In genomic region chr11:32287493-32287825, GRCm38 (mm10) we compare ENCODE assay signal across 14 mouse cellular contexts. TPM values are rescaled to one million over a fixed set of nuclear protein-coding genes. Genes with fewer than 3 reads are reported as not detected.
DNase-seq lines count a peak whose midpoint lies in the region; ATAC-seq and TF ChIP-seq lines count a peak whose summit lies in the region.
"Had no signal": no experiment of that assay in that cellular context is flagged by ENCODE, and none has a peak within 500 bp of the region (broad histone marks: within the 10 kb centered on the region; RNA-seq: fewer than 3 reads in every experiment).

No protein-coding gene starts in this region.

- no peak overlapping the region for H3K4me3 ChIP-seq in forebrain, embryonic 13.5 days
- no peak overlapping the region; the same call in 1 of the 2 replicates for H3K4me3 ChIP-seq in forebrain, embryonic 16.5 days (replicated peaks; ENCODE audit: low read length)
- peak overlapping the region; percentile 45; the same call in 1 of the 2 replicates for H3K4me3 ChIP-seq in midbrain, embryonic 10.5 days
- no peak overlapping the region for H3K4me3 ChIP-seq in midbrain, embryonic 11.5 days (ENCODE audit: low read depth, low read length)
- peak overlapping the region; percentile 70 for H3K4me3 ChIP-seq in bone marrow, adult 2 months (replicated peaks; ENCODE audit: control insufficient read depth, low read depth, low read length)
- peak overlapping the region; percentile 64 for H3K4me3 ChIP-seq in liver, embryonic 15.5 days (replicated peaks)
- no peak overlapping the region; the same call in 1 of the 2 replicates for H3K4me3 ChIP-seq in left cerebral cortex, adult 2 months

- 67% methylated on average over 9 of the region's 9 CpGs for WGBS in forebrain, embryonic 13.5 days
- WGBS in forebrain, embryonic 16.5 days = 72% methylated on average over 9 of the region's 9 CpGs
- WGBS in midbrain, embryonic 10.5 days = 72% methylated on average over 9 of the region's 9 CpGs
- 69% methylated on average over 9 of the region's 9 CpGs for WGBS in midbrain, embryonic 11.5 days
- 70% methylated on average over 9 of the region's 9 CpGs for WGBS in bone marrow, adult 2 months
- WGBS in liver, embryonic 15.5 days (ENCODE audit: insufficient replicate concordance) = 54% methylated on average over 9 of the region's 9 CpGs

- TF ChIP-seq CTCF in bone marrow, adult 2 months (IDR thresholded peaks at IDR 0.05; ENCODE audit: control insufficient read depth, insufficient read depth, low read length) = no peak
- TF ChIP-seq CTCF in left cerebral cortex, adult 2 months (IDR thresholded peaks at IDR 0.05) = no peak

- no peaks in the 10 kb centered on the region for H3K36me3 ChIP-seq in forebrain, embryonic 13.5 days (ENCODE audit: poor library complexity, severe bottlenecking)
- no peaks in the 10 kb centered on the region for H3K36me3 ChIP-seq in forebrain, embryonic 16.5 days (ENCODE audit: control insufficient read depth, insufficient read depth)
- H3K36me3 ChIP-seq in midbrain, embryonic 10.5 days = no peaks in the 10 kb centered on the region
- H3K36me3 ChIP-seq in midbrain, embryonic 11.5 days (ENCODE audit: control insufficient read depth, insufficient read depth, low read length) = no peaks in the 10 kb centered on the region
- H3K36me3 ChIP-seq in liver, embryonic 15.5 days (replicated peaks) = peaks cover 31% of the 10 kb centered on the region

- no peak for TF ChIP-seq POLR2A in bone marrow, adult 2 months (IDR thresholded peaks at IDR 0.05; ENCODE audit: borderline replicate concordance, control insufficient read depth, low read depth, low read length)

- H3K27me3 ChIP-seq in forebrain, embryonic 13.5 days = peaks cover 6% of the 10 kb centered on the region
- 0 out of 2 replicates have a peak, but pooled peaks cover 2% of the 10 kb centered on the region for H3K27me3 ChIP-seq in forebrain, embryonic 16.5 days (replicated peaks; ENCODE audit: control insufficient read depth, insufficient read depth, low read length)
- H3K27me3 ChIP-seq in midbrain, embryonic 10.5 days (ENCODE audit: low read depth, poor library complexity, severe bottlenecking) = peaks cover 15% of the 10 kb centered on the region
- no peaks in the 10 kb centered on the region for H3K27me3 ChIP-seq in midbrain, embryonic 11.5 days (ENCODE audit: control insufficient read depth, insufficient read depth, low read length)
- no peaks in the 10 kb centered on the region for H3K27me3 ChIP-seq in liver, embryonic 15.5 days

- H3K9me3 ChIP-seq in forebrain, embryonic 13.5 days (replicated peaks) = no peaks in the 10 kb centered on the region
- no peaks in the 10 kb centered on the region for H3K9me3 ChIP-seq in forebrain, embryonic 16.5 days (ENCODE audit: control insufficient read depth, low read length)
- H3K9me3 ChIP-seq in midbrain, embryonic 10.5 days (replicated peaks) = no peaks in the 10 kb centered on the region
- no peaks in the 10 kb centered on the region for H3K9me3 ChIP-seq in midbrain, embryonic 11.5 days (ENCODE audit: control insufficient read depth, low read length)
- no peaks in the 10 kb centered on the region for H3K9me3 ChIP-seq in liver, embryonic 15.5 days (replicated peaks)

- intact Hi-C loops in left cerebral cortex, adult 2 months (cut with DNase I) = no loop called here

- no peak overlapping the region for H3K9ac ChIP-seq in forebrain, embryonic 13.5 days
- no peak overlapping the region for H3K9ac ChIP-seq in forebrain, embryonic 16.5 days (replicated peaks; ENCODE audit: low read depth, low read length)
- no peak overlapping the region for H3K9ac ChIP-seq in midbrain, embryonic 11.5 days (ENCODE audit: low read length)
- H3K9ac ChIP-seq in liver, embryonic 15.5 days = peak overlapping the region; percentile 79

- H3K4me1 ChIP-seq in forebrain, embryonic 13.5 days = no peaks in the 10 kb centered on the region
- 0 out of 2 replicates have a peak, but pooled peaks cover 2% of the 10 kb centered on the region for H3K4me1 ChIP-seq in forebrain, embryonic 16.5 days (replicated peaks; ENCODE audit: control insufficient read depth, insufficient read depth, low read length)
- no peaks in the 10 kb centered on the region for H3K4me1 ChIP-seq in midbrain, embryonic 10.5 days
- no peaks in the 10 kb centered on the region for H3K4me1 ChIP-seq in midbrain, embryonic 11.5 days (ENCODE audit: control insufficient read depth, insufficient read depth, low read length)
- no peaks in the 10 kb centered on the region for H3K4me1 ChIP-seq in bone marrow, adult 2 months (ENCODE audit: control insufficient read depth, insufficient read depth, low read length)
- H3K4me1 ChIP-seq in liver, embryonic 15.5 days (replicated peaks) = peaks cover 46% of the 10 kb centered on the region

- H3K27ac ChIP-seq in forebrain, embryonic 13.5 days = no peak overlapping the region
- no peak overlapping the region for H3K27ac ChIP-seq in forebrain, embryonic 16.5 days (ENCODE audit: low read length)
- H3K27ac ChIP-seq in midbrain, embryonic 10.5 days (replicated peaks) = no peak overlapping the region
- H3K27ac ChIP-seq in midbrain, embryonic 11.5 days (ENCODE audit: low read depth, low read length) = no peak overlapping the region; the same call in 1 of the 2 replicates
- peak overlapping the region; percentile 89 for H3K27ac ChIP-seq in bone marrow, adult 2 months (ENCODE audit: control insufficient read depth, insufficient read depth, low read depth, low read length, poor library complexity)
- H3K27ac ChIP-seq in liver, embryonic 15.5 days (replicated peaks) = peak overlapping the region; percentile 98
- no peak overlapping the region for H3K27ac ChIP-seq in left cerebral cortex, adult 2 months
- H3K27ac ChIP-seq: kidney, postnatal 0 days had no signal

- 0 out of 2 replicates have a peak overlapping the region, but pooled peaks have one; percentile 60 for H3K4me2 ChIP-seq in forebrain, embryonic 13.5 days
- H3K4me2 ChIP-seq in forebrain, embryonic 16.5 days (ENCODE audit: low read length) = no peak overlapping the region
- H3K4me2 ChIP-seq in midbrain, embryonic 11.5 days = no peak overlapping the region
- H3K4me2 ChIP-seq in liver, embryonic 15.5 days = peak overlapping the region; percentile 70

- DNase-seq in midbrain, embryonic 10.5 days (ENCODE audit: low spot score) = no peak
- no peak for DNase-seq in midbrain, embryonic 11.5 days (ENCODE audit: low spot score, missing footprints)
- no peak for DNase-seq in ovary, postnatal 36 days (ENCODE audit: low spot score)
- no peak for DNase-seq in left cerebral cortex, adult 2 months (ENCODE audit: extremely low spot score in 1 of 2, low spot score in 2 of 2)

- no peak for ATAC-seq in forebrain, embryonic 13.5 days
- no peak for ATAC-seq in forebrain, embryonic 16.5 days
- ATAC-seq in midbrain, embryonic 11.5 days (ENCODE audit: low FRiP score) = no peak
- no peak for ATAC-seq in liver, embryonic 15.5 days (ENCODE audit: insufficient read depth)

RNA-seq across cellular contexts. Expression of gene Hbq1b, which starts 0.7 kb away (rescaled TPM):
- polyA plus RNA-seq in forebrain, embryonic 13.5 days (2015; fragmentation: Nextera tagmentation; extraction: Ambion mirVana) = 1.2 and 1.7 TPM in 2 replicates
- 3.3 and 4.1 TPM in 2 replicates for polyA plus RNA-seq in forebrain, embryonic 16.5 days (2015; fragmentation: Nextera tagmentation; extraction: Ambion mirVana)
- 5.8 and 6.6 TPM in 2 replicates for polyA plus RNA-seq in midbrain, embryonic 10.5 days (2016; fragmentation: Nextera tagmentation; extraction: Ambion mirVana)
- 6.9 and 7.2 TPM in 2 replicates for polyA plus RNA-seq in midbrain, embryonic 11.5 days (2014; fragmentation: Nextera tagmentation; extraction: Ambion mirVana)
- polyA plus RNA-seq in bone marrow, adult 2 months (2011; ENCODE audit: insufficient read depth, insufficient read length, low replicate concordance, missing spikeins) = 44.2 and 73.9 TPM in 2 replicates
- polyA plus RNA-seq in liver, embryonic 15.5 days (2015; fragmentation: Nextera tagmentation; extraction: Ambion mirVana) = 139 and 151 TPM in 2 replicates
- not detected for total RNA-seq in left cerebral cortex, adult 2 months (2021)
- total RNA-seq: gastrocnemius, postnatal 25 days; hematopoietic stem cell, adult 5-6 weeks had no signal

RNA-seq across cellular contexts. Expression of gene Hba-a1, which starts 4.1 kb away (rescaled TPM):
- 2,413 and 2,442 TPM in 2 replicates for polyA plus RNA-seq in forebrain, embryonic 13.5 days (2015; fragmentation: Nextera tagmentation; extraction: Ambion mirVana)
- polyA plus RNA-seq in forebrain, embryonic 16.5 days (2015; fragmentation: Nextera tagmentation; extraction: Ambion mirVana) = 2,173 and 2,648 TPM in 2 replicates
- polyA plus RNA-seq in midbrain, embryonic 10.5 days (2016; fragmentation: Nextera tagmentation; extraction: Ambion mirVana) = 2,199 and 2,239 TPM in 2 replicates
- 2,946 and 2,965 TPM in 2 replicates for polyA plus RNA-seq in midbrain, embryonic 11.5 days (2014; fragmentation: Nextera tagmentation; extraction: Ambion mirVana)
- polyA plus RNA-seq in bone marrow, adult 2 months (2011; ENCODE audit: insufficient read depth, insufficient read length, low replicate concordance, missing spikeins) = 17,767 and 55,751 TPM in 2 replicates
- polyA plus RNA-seq in liver, embryonic 15.5 days (2015; fragmentation: Nextera tagmentation; extraction: Ambion mirVana) = 74,460 and 76,487 TPM in 2 replicates
- total RNA-seq in left cerebral cortex, adult 2 months (2021) = 100 to 1,000 TPM; 247 to 343 TPM

RNA-seq across cellular contexts. Expression of gene Hba-a2, which starts 8.8 kb away (rescaled TPM):
- polyA plus RNA-seq in forebrain, embryonic 13.5 days (2015; fragmentation: Nextera tagmentation; extraction: Ambion mirVana) = 5,794 and 5,805 TPM in 2 replicates
- 5,488 and 6,869 TPM in 2 replicates for polyA plus RNA-seq in forebrain, embryonic 16.5 days (2015; fragmentation: Nextera tagmentation; extraction: Ambion mirVana)
- polyA plus RNA-seq in midbrain, embryonic 10.5 days (2016; fragmentation: Nextera tagmentation; extraction: Ambion mirVana) = 3,984 and 4,102 TPM in 2 replicates
- 5,591 and 5,690 TPM in 2 replicates for polyA plus RNA-seq in midbrain, embryonic 11.5 days (2014; fragmentation: Nextera tagmentation; extraction: Ambion mirVana)
- 164,365 and 299,309 TPM in 2 replicates for polyA plus RNA-seq in bone marrow, adult 2 months (2011; ENCODE audit: insufficient read depth, insufficient read length, low replicate concordance, missing spikeins)
- 175,652 and 176,876 TPM in 2 replicates for polyA plus RNA-seq in liver, embryonic 15.5 days (2015; fragmentation: Nextera tagmentation; extraction: Ambion mirVana)
- total RNA-seq in left cerebral cortex, adult 2 months (2021) = 100 to 1,000 TPM; 271 to 300 TPM

RNA-seq across cellular contexts. Expression of gene Hba-x, which starts 11.3 kb away (rescaled TPM):
- 316 and 451 TPM in 2 replicates for polyA plus RNA-seq in forebrain, embryonic 13.5 days (2015; fragmentation: Nextera tagmentation; extraction: Ambion mirVana)
- polyA plus RNA-seq in forebrain, embryonic 16.5 days (2015; fragmentation: Nextera tagmentation; extraction: Ambion mirVana) = 9.4 and 11.3 TPM in 2 replicates
- polyA plus RNA-seq in midbrain, embryonic 10.5 days (2016; fragmentation: Nextera tagmentation; extraction: Ambion mirVana) = 2,848 and 3,100 TPM in 2 replicates
- 3,185 and 3,229 TPM in 2 replicates for polyA plus RNA-seq in midbrain, embryonic 11.5 days (2014; fragmentation: Nextera tagmentation; extraction: Ambion mirVana)
- polyA plus RNA-seq in bone marrow, adult 2 months (2011; ENCODE audit: insufficient read depth, insufficient read length, low replicate concordance, missing spikeins) = 2.6 and 3.5 TPM in 2 replicates
- polyA plus RNA-seq in liver, embryonic 15.5 days (2015; fragmentation: Nextera tagmentation; extraction: Ambion mirVana) = 72.6 and 109 TPM in 2 replicates
- not detected for total RNA-seq in left cerebral cortex, adult 2 months (2021)
- total RNA-seq: gastrocnemius, postnatal 25 days; hematopoietic stem cell, adult 5-6 weeks; layer of hippocampus, postnatal 14 days had no signal
- polyA plus RNA-seq: lung, adult 2 months had no signal

RNA-seq across cellular contexts. Expression of gene Hbq1a, which starts 12.4 kb away (rescaled TPM):
- polyA plus RNA-seq in forebrain, embryonic 13.5 days (2015; fragmentation: Nextera tagmentation; extraction: Ambion mirVana) = 0.65 and 0.86 TPM in 2 replicates
- 1.3 and 1.9 TPM in 2 replicates for polyA plus RNA-seq in forebrain, embryonic 16.5 days (2015; fragmentation: Nextera tagmentation; extraction: Ambion mirVana)
- not detected in 2 replicates for polyA plus RNA-seq in midbrain, embryonic 10.5 days (2016; fragmentation: Nextera tagmentation; extraction: Ambion mirVana)
- 0.30 and 0.77 TPM in 2 replicates for polyA plus RNA-seq in midbrain, embryonic 11.5 days (2014; fragmentation: Nextera tagmentation; extraction: Ambion mirVana)
- 9.2 and 12.0 TPM in 2 replicates for polyA plus RNA-seq in bone marrow, adult 2 months (2011; ENCODE audit: insufficient read depth, insufficient read length, low replicate concordance, missing spikeins)
- 7.3 and 8.0 TPM in 2 replicates for polyA plus RNA-seq in liver, embryonic 15.5 days (2015; fragmentation: Nextera tagmentation; extraction: Ambion mirVana)
- 1 to 10 TPM; 1.7 TPM for total RNA-seq in left cerebral cortex, adult 2 months (2021)
- total RNA-seq: gastrocnemius, postnatal 25 days; hematopoietic stem cell, adult 5-6 weeks had no signal
- polyA plus RNA-seq: kidney, postnatal 0 days; thymus, postnatal 0 days had no signal

Comparison
In these comparisons a context has a peak if more than half of its experiments do, and no peak if none do; other contexts are left out.
1. H3K4me2 ChIP-seq: peak in forebrain, embryonic 13.5 days (single experiment) and liver, embryonic 15.5 days (single experiment); none in forebrain, embryonic 16.5 days (single experiment) and midbrain, embryonic 11.5 days (single experiment).
2. H3K4me3 ChIP-seq: peak in midbrain, embryonic 10.5 days (single experiment), bone marrow, adult 2 months (single experiment) and liver, embryonic 15.5 days (single experiment); none in forebrain, embryonic 13.5 days (single experiment), forebrain, embryonic 16.5 days (single experiment), midbrain, embryonic 11.5 days (single experiment) and left cerebral cortex, adult 2 months (single experiment).
3. H3K27ac ChIP-seq: peak in bone marrow, adult 2 months (single experiment) and liver, embryonic 15.5 days (single experiment); none in forebrain, embryonic 13.5 days (single experiment), forebrain, embryonic 16.5 days (single experiment), midbrain, embryonic 10.5 days (single experiment), midbrain, embryonic 11.5 days (single experiment) and left cerebral cortex, adult 2 months (single experiment).
4. RNA of gene Hba-a2, which starts 8.8 kb away (polyA plus RNA-seq): 175,652 to 176,876 TPM in liver, embryonic 15.5 days and 164,365 to 299,309 TPM in bone marrow, adult 2 months; 5,794 to 5,805 TPM in forebrain, embryonic 13.5 days, 5,591 to 5,690 TPM in midbrain, embryonic 11.5 days, 5,488 to 6,869 TPM in forebrain, embryonic 16.5 days and 3,984 to 4,102 TPM in midbrain, embryonic 10.5 days; every median in the first group is over 10 times any median in the second.